Mouse (Mus musculus) kidney, embryonic 16.5 days (tissue): Measurements from ENCODE around the gene Slf2. TPM values are rescaled to one million over a fixed set of nuclear protein-coding genes. Genes with fewer than 3 reads are reported as not detected.

Experiments used
- ATAC-seq: fragments of 200-750 bp; cut with Nextera tagmentation; 2 replicates; pipeline ENCODE4 v1.8.0; 2017; ENCODE audit warnings: moderate TSS enrichment; ENCODE audit not compliant: low FRiP score, low TSS enrichment
- H3K27ac ChIP-seq: fragments of 300-500 bp; sonication (generic); 2 replicates; pipeline ENCODE4 v1.5.1; 2014; ENCODE audit warnings: low read length
- H3K27me3 ChIP-seq: fragments of 300-500 bp; sonication (generic); 2 replicates; pipeline ENCODE4 v1.6.1; 2014; ENCODE audit warnings: low read length, control low read depth, mixed read lengths; ENCODE audit not compliant: insufficient read depth
- H3K36me3 ChIP-seq: fragments of 300-500 bp; sonication (generic); 2 replicates; pipeline ENCODE4 v1.6.1; 2014; ENCODE audit warnings: low read length, control low read depth, mixed read lengths; ENCODE audit not compliant: insufficient read depth
- H3K4me1 ChIP-seq: fragments of 300-500 bp; sonication (generic); 2 replicates; pipeline ENCODE4 v1.6.1; 2014; ENCODE audit warnings: low read length, control low read depth, mixed read lengths; ENCODE audit not compliant: insufficient read depth
- H3K4me2 ChIP-seq: fragments of 300-500 bp; sonication (generic); replicated peaks from 2 replicates; pipeline ENCODE4 v1.6.1; 2014; ENCODE audit warnings: low read depth, low read length
- H3K4me3 ChIP-seq: fragments of 300-500 bp; sonication (generic); 2 replicates; pipeline ENCODE4 v1.5.1; 2014; ENCODE audit warnings: mild to moderate bottlenecking, low read length
- H3K9ac ChIP-seq: fragments of 300-500 bp; sonication (generic); replicated peaks from 2 replicates; pipeline ENCODE4 v1.6.1; 2014; ENCODE audit warnings: low read length
- H3K9me3 ChIP-seq: fragments of 300-500 bp; sonication (generic); 2 replicates; pipeline ENCODE4 v1.6.1; 2016; ENCODE audit warnings: low read length, control low read depth
- WGBS: fragments of 180-500 bp; shearing (Covaris S2); extraction: QIAGEN DNeasy Blood & Tissue Kit; methylation state at CpG from one replicate; pipeline ENCODE4 v1.1.7; 2014; 5-methylcytosine and 5-hydroxymethylcytosine counted together
- polyA plus RNA-seq: library from polyadenylated mRNA; unstranded; fragments of >200 nt; fragmentation: Nextera tagmentation; extraction: Ambion mirVana; gene quantifications from 2 replicates; pipeline ENCODE4 v1.2.1, GENCODE M21; 2015

Slf2 gene
- polyA plus RNA-seq, 1 experiment from 2014 or later, result 38.7 TPM

DNA sequence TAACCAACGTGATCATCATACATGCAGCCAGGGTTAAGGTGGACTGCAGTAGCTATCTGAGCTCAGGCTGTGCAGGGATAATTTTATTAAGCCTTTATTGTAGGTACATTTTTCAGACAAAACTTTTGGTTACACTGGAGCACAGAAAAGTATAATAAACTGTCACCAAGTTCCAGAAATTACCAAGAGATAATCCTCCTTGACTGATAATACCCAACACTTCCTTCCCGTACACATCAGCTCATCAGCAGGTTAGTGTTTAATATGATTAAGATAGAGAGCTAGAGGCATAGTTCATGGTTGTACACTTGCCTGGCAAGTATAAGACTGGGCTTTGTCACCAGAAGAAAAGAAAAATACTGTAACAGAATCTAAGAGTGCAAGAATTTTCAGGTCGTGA lies 37.4 kb downstream of the Slf2 start:
- H3K9me3 ChIP-seq, result no peaks in the 10 kb centered on the region
- no peaks in the 10 kb centered on the region for H3K4me1 ChIP-seq
- ATAC-seq, result no peak
- H3K9ac ChIP-seq, result no peak overlapping the region
- no peaks in the 10 kb centered on the region for H3K27me3 ChIP-seq
- 93% methylated on average over 3 of the region's 3 CpGs for WGBS
- H3K36me3 ChIP-seq, result peaks cover 72% of the 10 kb centered on the region
- H3K27ac ChIP-seq, result no peak overlapping the region
- H3K4me3 ChIP-seq, result no peak overlapping the region
- no peak overlapping the region for H3K4me2 ChIP-seq

GRCm38 (mm10) chr19:44976636-44977035 lies 45.7 kb downstream of the Slf2 start:
- H3K4me3 ChIP-seq, result no peak overlapping the region
- peaks cover 77% of the 10 kb centered on the region for H3K36me3 ChIP-seq
- H3K4me2 ChIP-seq, result no peak overlapping the region
- H3K9ac ChIP-seq, result no peak overlapping the region
- no peak for ATAC-seq
- no peaks in the 10 kb centered on the region for H3K27me3 ChIP-seq
- H3K9me3 ChIP-seq, result no peaks in the 10 kb centered on the region
- no peaks in the 10 kb centered on the region for H3K4me1 ChIP-seq
- no peak overlapping the region for H3K27ac ChIP-seq
- 83% methylated on average over 6 of the region's 6 CpGs for WGBS

DNA sequence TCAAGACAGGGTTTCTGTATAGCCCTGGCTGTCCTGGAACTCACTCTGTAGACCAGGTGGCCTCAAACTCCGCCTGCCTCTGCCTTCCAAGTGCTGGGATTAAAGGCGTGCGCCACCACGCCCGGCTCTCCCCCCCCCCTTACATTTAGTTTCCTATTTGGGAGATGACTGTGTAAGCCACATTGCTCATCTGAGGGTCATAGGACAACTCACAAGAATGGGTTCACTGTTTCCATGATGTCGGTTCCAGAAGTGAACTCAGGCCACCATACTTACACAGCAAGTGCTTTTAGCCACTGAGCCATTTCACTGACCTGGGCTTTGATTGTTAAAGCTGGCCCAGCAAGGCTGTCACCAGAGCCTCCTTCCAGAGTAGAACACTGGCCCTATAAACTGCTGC lies 46.2 kb downstream of the Slf2 start:
- peaks cover 80% of the 10 kb centered on the region for H3K36me3 ChIP-seq

DNA sequence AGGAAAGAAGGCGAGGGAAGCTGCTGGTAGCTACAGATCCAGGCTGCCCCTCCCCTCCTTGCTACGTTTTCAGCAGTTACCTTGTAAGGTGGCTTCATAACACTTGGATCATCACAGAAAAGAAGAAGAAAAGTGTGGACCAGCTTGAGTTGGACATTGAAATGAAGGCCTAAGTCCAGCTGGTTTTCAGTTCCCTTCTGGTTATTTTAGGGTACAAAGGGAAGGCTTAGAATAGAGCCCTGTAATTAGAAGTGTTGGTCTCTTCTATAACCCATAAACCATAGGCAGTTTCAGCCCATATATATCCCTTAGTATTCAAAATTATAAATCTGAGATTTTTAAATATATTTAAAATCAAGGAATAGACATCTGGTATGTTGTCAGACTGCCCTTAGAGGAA lies 49.8 kb downstream of the Slf2 start:
- Histone ChIP-seq H3K27me3 (no peaks in the 10 kb centered on the region), H3K9me3 (no peaks in the 10 kb centered on the region), H3K36me3 (peaks cover 49% of the 10 kb centered on the region), H3K27ac (no peak overlapping the region), H3K4me3 (no peak overlapping the region), H3K9ac (no peak overlapping the region), H3K4me2 (no peak overlapping the region), H3K4me1 (0 out of 2 replicates have a peak, but pooled peaks cover 6% of the 10 kb centered on the region)
- 93% methylated on average over 2 of the region's 2 CpGs for WGBS
- no peak for ATAC-seq

More for the DNA sequence above, 46.2 kb downstream of the Slf2 start:
- Histone ChIP-seq H3K4me3 (no peak overlapping the region), H3K9me3 (no peaks in the 10 kb centered on the region), H3K27me3 (no peaks in the 10 kb centered on the region), H3K4me1 (no peaks in the 10 kb centered on the region), H3K4me2 (no peak overlapping the region), H3K27ac (no peak overlapping the region), H3K9ac (no peak overlapping the region)
- WGBS, result 91% methylated on average over 6 of the region's 6 CpGs
- ATAC-seq, result no peak

- H3K27ac ChIP-seq, result no peak overlapping the region; the same call in 1 of the 2 replicates
- no peak for ATAC-seq
- WGBS, result 73% methylated on average over 7 of the region's 7 CpGs
- H3K27me3 ChIP-seq, result no peaks in the 10 kb centered on the region
- H3K4me1 ChIP-seq, result 0 out of 2 replicates have a peak, but pooled peaks cover 6% of the 10 kb centered on the region
- H3K9ac ChIP-seq, result no peak overlapping the region
- no peak overlapping the region for H3K4me2 ChIP-seq
- H3K4me3 ChIP-seq, result no peak overlapping the region
- no peaks in the 10 kb centered on the region for H3K9me3 ChIP-seq
- H3K36me3 ChIP-seq, result peaks cover 33% of the 10 kb centered on the region
These were observed 51.6 kb downstream of the Slf2 start for GRCm38 (mm10) chr19:44982477-44983115.

DNA sequence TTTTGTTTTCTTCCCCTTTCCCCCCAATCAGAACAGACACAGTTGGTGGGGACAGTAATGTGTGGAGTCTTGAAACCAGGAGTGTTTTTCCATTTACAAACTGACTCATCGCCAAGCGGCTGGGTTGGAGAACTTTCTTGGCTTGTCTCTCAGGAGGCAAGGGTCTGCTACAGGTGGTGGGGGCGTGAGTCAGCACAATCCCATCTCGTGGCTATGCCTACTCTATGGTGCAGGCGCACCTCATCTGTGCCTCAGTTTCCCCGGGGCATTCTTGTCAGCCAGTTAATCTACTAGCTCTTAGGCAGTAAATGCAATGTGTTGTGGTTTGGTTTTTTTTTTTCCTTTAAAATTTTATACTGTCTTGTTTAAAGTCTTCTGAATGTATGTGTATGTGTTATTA lies 52.4 kb downstream of the Slf2 start:
- no peak overlapping the region for H3K4me2 ChIP-seq
- no peak overlapping the region for H3K9ac ChIP-seq
- ATAC-seq, result no peak
- H3K36me3 ChIP-seq, result peaks cover 26% of the 10 kb centered on the region
- H3K4me1 ChIP-seq, result peaks cover 8% of the 10 kb centered on the region; the same call in 1 of the 2 replicates
- no peak overlapping the region for H3K4me3 ChIP-seq
- H3K27me3 ChIP-seq, result no peaks in the 10 kb centered on the region
- H3K27ac ChIP-seq, result no peak overlapping the region
- WGBS, result 93% methylated on average over 6 of the region's 6 CpGs
- no peaks in the 10 kb centered on the region for H3K9me3 ChIP-seq

DNA sequence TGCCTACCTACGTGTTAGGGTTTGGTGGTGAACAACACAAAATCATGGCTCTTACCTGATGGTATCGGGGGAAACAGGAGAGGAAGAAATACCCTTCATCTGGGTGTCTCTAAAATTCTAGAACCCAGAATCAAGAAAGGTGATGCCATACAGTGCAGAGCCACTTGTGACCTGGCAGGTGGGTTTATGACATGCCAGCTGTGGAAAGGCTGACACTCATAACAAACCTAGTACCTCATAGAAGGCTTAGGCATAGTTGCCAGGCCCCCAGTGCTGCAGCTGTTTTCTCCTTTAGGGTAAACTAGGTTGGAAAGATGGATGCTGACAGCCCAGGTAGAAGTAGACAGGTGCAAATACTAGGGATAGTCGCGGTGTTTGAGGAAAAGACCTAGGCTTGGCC lies 53.5 kb downstream of the Slf2 start:
- Histone ChIP-seq H3K4me2 (no peak overlapping the region), H3K27ac (no peak overlapping the region), H3K36me3 (peaks cover 24% of the 10 kb centered on the region), H3K9ac (no peak overlapping the region), H3K4me3 (no peak overlapping the region), H3K9me3 (no peaks in the 10 kb centered on the region), H3K4me1 (peaks cover 14% of the 10 kb centered on the region), H3K27me3 (no peaks in the 10 kb centered on the region)
- 95% methylated on average over 4 of the region's 4 CpGs for WGBS
- ATAC-seq, result no peak

GRCm38 (mm10) chr19:44985159-44985988 lies 54.4 kb downstream of the Slf2 start:
- ATAC-seq, result no peak
- H3K36me3 ChIP-seq, result peaks cover 18% of the 10 kb centered on the region
- H3K9me3 ChIP-seq, result no peaks in the 10 kb centered on the region
- H3K4me2 ChIP-seq, result no peak overlapping the region
- 43% methylated on average over 5 of the region's 5 CpGs for WGBS
- no peaks in the 10 kb centered on the region for H3K27me3 ChIP-seq
- H3K27ac ChIP-seq, result peak overlapping the region; percentile 11; the same call in 1 of the 2 replicates
- H3K4me1 ChIP-seq, result peaks cover 23% of the 10 kb centered on the region
- no peak overlapping the region for H3K9ac ChIP-seq
- H3K4me3 ChIP-seq, result no peak overlapping the region

GRCm38 (mm10) chr19:44987004-44987403 lies 56.1 kb downstream of the Slf2 start:
- H3K4me1 ChIP-seq, result peaks cover 40% of the 10 kb centered on the region
- H3K9me3 ChIP-seq, result no peaks in the 10 kb centered on the region
- H3K27me3 ChIP-seq, result no peaks in the 10 kb centered on the region
- WGBS, result 65% methylated on average over 6 of the region's 6 CpGs
- ATAC-seq, result no peak
- no peak overlapping the region for H3K27ac ChIP-seq
- peaks cover 5% of the 10 kb centered on the region; the same call in 1 of the 2 replicates for H3K36me3 ChIP-seq
- no peak overlapping the region for H3K9ac ChIP-seq
- no peak overlapping the region for H3K4me2 ChIP-seq
- no peak overlapping the region for H3K4me3 ChIP-seq

GRCm38 (mm10) chr19:44987851-44988250 lies 56.9 kb downstream of the Slf2 start:
- Histone ChIP-seq H3K4me3 (no peak overlapping the region), H3K4me1 (peaks cover 47% of the 10 kb centered on the region), H3K4me2 (no peak overlapping the region), H3K9me3 (no peaks in the 10 kb centered on the region), H3K27me3 (no peaks in the 10 kb centered on the region), H3K27ac (no peak overlapping the region), H3K9ac (no peak overlapping the region), H3K36me3 (no peaks in the 10 kb centered on the region)
- 60% methylated on average over 6 of the region's 6 CpGs for WGBS
- ATAC-seq, result no peak
